Mouse (Mus musculus): Measurements from ENCODE around the gene Col5a1. TPM values are rescaled to one million over a fixed set of nuclear protein-coding genes. Genes with fewer than 3 reads are reported as not detected.

Col5a1 gene
- polyA plus RNA-seq, 1 experiment from 2014 or later: 47.7 TPM

DNA sequence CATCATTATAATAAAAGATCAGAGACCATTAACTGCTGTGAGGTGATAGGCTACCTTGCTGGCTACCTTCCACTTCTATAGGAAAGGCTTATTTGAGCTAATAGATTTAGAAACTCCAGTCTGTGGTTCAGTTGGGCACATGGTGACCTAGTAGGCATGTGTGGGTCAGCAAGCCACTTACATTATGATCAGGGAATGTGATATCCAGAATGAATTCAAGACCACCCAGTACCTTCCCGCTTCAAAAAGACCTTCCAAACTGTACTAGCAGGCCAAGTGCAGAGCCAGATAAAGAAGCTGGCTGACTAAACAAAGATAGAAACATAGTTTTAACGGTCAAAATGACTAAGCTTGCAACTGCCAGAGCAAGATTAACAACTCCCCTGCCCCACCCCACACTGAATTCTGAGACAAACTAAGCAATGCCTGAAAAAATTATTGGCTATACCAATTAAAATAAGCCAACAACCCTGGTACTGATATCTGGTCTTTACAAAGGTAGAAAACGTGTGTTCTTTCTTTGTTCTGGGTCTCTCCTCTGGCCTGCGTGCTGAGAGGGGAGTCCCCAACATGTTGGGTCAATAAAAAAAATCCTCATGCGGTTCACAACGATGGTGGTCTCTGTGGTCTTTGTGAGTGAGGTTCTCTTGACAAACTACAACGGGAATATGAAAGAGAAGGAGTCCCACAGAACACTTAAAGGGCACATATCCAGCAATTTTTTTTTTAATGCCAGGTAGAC lies 178.3 kb downstream of the Col5a1 start:
- H3K36me3 ChIP-seq (ENCODE audit: insufficient read depth, low read length): no peaks in the 10 kb centered on the region
- H3K27ac ChIP-seq (ENCODE audit: low read length): no peak overlapping the region
- H3K9me3 ChIP-seq (ENCODE audit: low read length): no peaks in the 10 kb centered on the region
- no peak for TF ChIP-seq EP300 (IDR thresholded peaks at IDR 0.05)
- no peak for TF ChIP-seq CTCF (IDR thresholded peaks at IDR 0.05)
- H3K4me3 ChIP-seq (ENCODE audit: low read depth, low read length): no peak overlapping the region
- no peak overlapping the region for H3K4me2 ChIP-seq (replicated peaks; ENCODE audit: low read depth, low read length)
- no peak overlapping the region for H3K9ac ChIP-seq (replicated peaks; ENCODE audit: low read depth)
- no peaks in the 10 kb centered on the region for H3K4me1 ChIP-seq (ENCODE audit: insufficient read depth, low read depth, low read length)
- no peaks in the 10 kb centered on the region for H3K27me3 ChIP-seq (replicated peaks; ENCODE audit: insufficient read depth, low read length)
- DNase-seq (ENCODE audit: low spot score) (no peak), ATAC-seq (no peak)
- 62% methylated on average over 7 of the region's 7 CpGs for WGBS

DNA sequence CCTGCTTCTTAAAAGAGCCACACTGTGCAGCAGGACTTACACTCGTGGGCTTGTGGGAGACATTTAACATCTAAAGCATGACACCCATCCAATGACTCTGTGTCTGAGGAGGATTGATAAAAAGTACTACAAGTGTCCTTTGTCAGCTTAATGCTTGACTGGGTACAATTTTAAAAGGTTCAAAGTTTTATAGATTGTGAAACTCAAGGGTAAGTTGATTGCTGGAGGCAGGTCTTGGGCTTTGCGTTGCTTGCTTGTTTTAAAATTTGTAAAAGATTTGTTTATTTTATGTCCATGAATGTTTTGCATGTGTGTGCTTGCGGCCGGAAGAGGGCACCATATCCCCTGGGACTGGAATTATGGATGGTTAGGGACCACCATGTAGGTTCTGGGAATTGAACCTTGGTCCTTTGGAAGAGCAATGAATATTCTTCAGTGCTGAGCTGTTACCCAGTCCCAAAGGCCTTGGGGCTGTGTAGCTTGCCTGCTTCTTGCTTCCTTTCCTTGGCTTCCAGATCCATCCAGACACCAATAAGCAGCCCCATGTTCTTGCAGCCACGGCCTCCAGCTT lies 178.9 kb downstream of the Col5a1 start:
- no peak for ATAC-seq

DNA sequence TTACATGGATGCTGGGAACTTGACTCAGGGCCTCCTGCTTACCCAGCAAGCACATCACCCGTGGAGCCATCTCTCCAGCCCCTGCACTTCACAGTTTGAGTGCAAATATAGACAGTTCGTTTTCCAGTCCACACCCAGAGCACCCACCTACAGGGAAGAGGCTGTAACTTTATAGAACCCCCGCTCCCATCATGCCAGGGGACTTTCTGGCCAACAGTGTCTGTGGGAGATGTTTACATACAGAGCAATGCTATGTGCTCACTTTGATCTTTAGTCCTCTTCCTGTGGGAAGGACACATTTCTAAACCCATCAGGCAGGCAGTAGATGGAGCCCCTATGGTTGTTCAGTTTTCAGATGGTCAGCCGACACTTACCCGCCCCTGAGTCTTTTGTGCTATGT lies 180.5 kb downstream of the Col5a1 start:
- Histone ChIP-seq H3K27me3 (replicated peaks; ENCODE audit: insufficient read depth, low read length) (no peaks in the 10 kb centered on the region), H3K9me3 (ENCODE audit: low read length) (no peaks in the 10 kb centered on the region), H3K27ac (ENCODE audit: low read length) (no peak overlapping the region), H3K9ac (replicated peaks; ENCODE audit: low read depth) (no peak overlapping the region), H3K4me3 (ENCODE audit: low read depth, low read length) (no peak overlapping the region), H3K4me2 (replicated peaks; ENCODE audit: low read depth, low read length) (no peak overlapping the region), H3K36me3 (ENCODE audit: insufficient read depth, low read length) (no peaks in the 10 kb centered on the region), H3K4me1 (ENCODE audit: insufficient read depth, low read depth, low read length) (no peaks in the 10 kb centered on the region)
- ATAC-seq (no peak), DNase-seq (ENCODE audit: low spot score) (no peak)
- 53% methylated on average over 5 of the region's 5 CpGs for WGBS
- no peak for TF ChIP-seq EP300 (IDR thresholded peaks at IDR 0.05)
- TF ChIP-seq CTCF (IDR thresholded peaks at IDR 0.05): no peak

More for the DNA sequence above, 178.9 kb downstream of the Col5a1 start:
- TF ChIP-seq CTCF (IDR thresholded peaks at IDR 0.05) (no peak), EP300 (IDR thresholded peaks at IDR 0.05) (no peak)
- no peak overlapping the region for H3K4me2 ChIP-seq (replicated peaks; ENCODE audit: low read depth, low read length)
- H3K36me3 ChIP-seq (ENCODE audit: insufficient read depth, low read length): no peaks in the 10 kb centered on the region
- DNase-seq (ENCODE audit: low spot score): no peak
- WGBS: 81% methylated on average over 5 of the region's 5 CpGs
- H3K9ac ChIP-seq (replicated peaks; ENCODE audit: low read depth): no peak overlapping the region
- no peak overlapping the region for H3K27ac ChIP-seq (ENCODE audit: low read length)
- no peaks in the 10 kb centered on the region for H3K9me3 ChIP-seq (ENCODE audit: low read length)
- no peaks in the 10 kb centered on the region for H3K27me3 ChIP-seq (replicated peaks; ENCODE audit: insufficient read depth, low read length)
- no peaks in the 10 kb centered on the region for H3K4me1 ChIP-seq (ENCODE audit: insufficient read depth, low read depth, low read length)
- no peak overlapping the region for H3K4me3 ChIP-seq (ENCODE audit: low read depth, low read length)

DNA sequence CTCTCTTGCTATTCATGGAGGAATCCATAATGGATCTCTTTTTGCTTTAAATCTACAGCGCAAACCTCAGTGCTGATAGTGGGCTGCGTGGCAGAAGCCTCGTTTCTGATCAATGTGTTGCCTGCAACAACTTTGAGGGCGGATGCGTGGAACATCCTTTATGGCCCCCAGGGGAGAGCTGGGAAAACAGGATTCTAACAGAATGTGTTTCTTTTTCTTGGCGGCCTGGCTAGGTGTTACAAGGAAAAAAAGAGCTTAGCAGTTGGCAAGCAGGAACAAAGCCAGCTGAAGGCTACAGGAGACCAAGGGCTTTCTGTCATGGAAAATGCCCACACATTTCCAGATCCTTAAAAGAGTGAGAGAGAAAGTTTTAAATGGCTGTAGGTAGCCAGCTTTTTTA lies 180.9 kb downstream of the Col5a1 start:
- Histone ChIP-seq H3K4me3 (ENCODE audit: low read depth, low read length) (no peak overlapping the region), H3K27me3 (replicated peaks; ENCODE audit: insufficient read depth, low read length) (no peaks in the 10 kb centered on the region), H3K4me1 (ENCODE audit: insufficient read depth, low read depth, low read length) (no peaks in the 10 kb centered on the region), H3K9ac (replicated peaks; ENCODE audit: low read depth) (no peak overlapping the region), H3K9me3 (ENCODE audit: low read length) (no peaks in the 10 kb centered on the region), H3K4me2 (replicated peaks; ENCODE audit: low read depth, low read length) (no peak overlapping the region), H3K36me3 (ENCODE audit: insufficient read depth, low read length) (no peaks in the 10 kb centered on the region), H3K27ac (ENCODE audit: low read length) (no peak overlapping the region)
- 77% methylated on average over 6 of the region's 6 CpGs for WGBS
- DNase-seq (ENCODE audit: low spot score) (no peak), ATAC-seq (no peak)
- no peak for TF ChIP-seq CTCF (IDR thresholded peaks at IDR 0.05)
- no peak for TF ChIP-seq EP300 (IDR thresholded peaks at IDR 0.05)

DNA sequence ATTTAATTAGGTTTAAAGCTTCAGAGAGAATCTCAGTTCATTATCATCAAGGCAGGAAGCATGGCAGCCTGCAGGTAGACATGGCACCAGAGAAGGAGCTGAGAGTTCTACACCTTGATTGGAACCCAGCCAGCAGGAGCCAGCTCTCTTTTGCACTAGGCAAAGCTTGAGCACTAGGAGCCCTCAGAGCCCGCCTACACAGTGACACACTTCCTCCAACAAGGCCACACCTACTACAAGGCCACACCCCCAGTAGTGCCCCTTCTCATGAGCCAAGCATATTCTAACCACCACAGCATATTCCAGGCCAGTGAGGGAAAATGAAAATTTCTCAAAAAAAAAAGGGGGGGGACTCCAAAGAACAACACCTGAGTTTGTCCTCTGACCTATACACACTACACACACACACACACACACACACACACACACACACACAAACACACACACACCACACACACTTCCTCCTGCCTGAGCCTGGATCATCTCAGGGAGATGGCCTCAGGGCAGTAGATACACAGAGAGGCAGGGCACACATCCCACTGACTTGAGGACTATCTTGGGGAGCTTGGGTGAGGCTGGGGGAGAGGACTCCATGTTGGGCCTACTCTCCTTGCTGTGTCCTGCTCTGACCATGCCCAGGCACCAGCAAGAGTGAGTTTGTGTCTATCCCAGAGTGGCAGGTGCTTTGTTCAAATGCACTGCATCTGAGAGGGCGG lies 181.8 kb downstream of the Col5a1 start:
- H3K27ac ChIP-seq (ENCODE audit: low read length): no peak overlapping the region
- DNase-seq (ENCODE audit: low spot score) (no peak), ATAC-seq (0 out of 2 replicates have a peak, but pooled peaks have one; percentile 30)
- no peak for TF ChIP-seq EP300 (IDR thresholded peaks at IDR 0.05)
- no peaks in the 10 kb centered on the region for H3K9me3 ChIP-seq (ENCODE audit: low read length)
- no peak overlapping the region for H3K4me3 ChIP-seq (ENCODE audit: low read depth, low read length)
- H3K36me3 ChIP-seq (ENCODE audit: insufficient read depth, low read length): no peaks in the 10 kb centered on the region
- no peaks in the 10 kb centered on the region for H3K27me3 ChIP-seq (replicated peaks; ENCODE audit: insufficient read depth, low read length)
- 79% methylated on average over 2 of the region's 2 CpGs for WGBS
- H3K4me1 ChIP-seq (ENCODE audit: insufficient read depth, low read depth, low read length): no peaks in the 10 kb centered on the region
- no peak overlapping the region for H3K9ac ChIP-seq (replicated peaks; ENCODE audit: low read depth)
- no peak overlapping the region for H3K4me2 ChIP-seq (replicated peaks; ENCODE audit: low read depth, low read length)

DNA sequence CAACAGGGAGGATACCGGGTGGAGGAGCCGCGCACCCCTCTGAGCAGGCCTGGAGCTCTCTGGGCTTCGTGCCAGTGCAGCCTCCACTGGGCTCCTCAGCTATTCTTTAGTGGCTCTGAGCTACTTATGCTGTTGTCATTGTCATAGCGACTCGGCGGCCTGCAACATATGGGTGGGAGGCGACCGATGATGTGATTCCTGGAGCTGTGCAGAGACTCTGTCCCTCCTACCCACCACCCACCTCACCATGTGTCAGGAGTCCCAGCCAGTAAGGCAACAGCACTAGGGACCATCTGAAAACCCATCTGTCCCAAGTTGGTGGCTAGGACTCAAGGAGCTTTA lies 182.3 kb downstream of the Col5a1 start:
- H3K27ac ChIP-seq (ENCODE audit: low read length): no peak overlapping the region
- no peak overlapping the region for H3K4me2 ChIP-seq (replicated peaks; ENCODE audit: low read depth, low read length)
- ATAC-seq (peak; percentile 35), DNase-seq (ENCODE audit: low spot score) (no peak)
- no peaks in the 10 kb centered on the region for H3K9me3 ChIP-seq (ENCODE audit: low read length)
- H3K4me1 ChIP-seq (ENCODE audit: insufficient read depth, low read depth, low read length): no peaks in the 10 kb centered on the region
- whole genome bisulfite sequencing: 62% methylated on average over 9 of the region's 9 CpGs
- H3K36me3 ChIP-seq (ENCODE audit: insufficient read depth, low read length): no peaks in the 10 kb centered on the region
- no peaks in the 10 kb centered on the region for H3K27me3 ChIP-seq (replicated peaks; ENCODE audit: insufficient read depth, low read length)
- no peak overlapping the region for H3K4me3 ChIP-seq (ENCODE audit: low read depth, low read length)
- no peak overlapping the region for H3K9ac ChIP-seq (replicated peaks; ENCODE audit: low read depth)
- TF ChIP-seq CTCF (IDR thresholded peaks at IDR 0.05): no peak
- no peak for TF ChIP-seq EP300 (IDR thresholded peaks at IDR 0.05)

Data from lung, postnatal 0 days (tissue).